Mouse (Mus musculus): ENCODE measurements around the gene Lrmda.

The Lrmda gene

DNA sequence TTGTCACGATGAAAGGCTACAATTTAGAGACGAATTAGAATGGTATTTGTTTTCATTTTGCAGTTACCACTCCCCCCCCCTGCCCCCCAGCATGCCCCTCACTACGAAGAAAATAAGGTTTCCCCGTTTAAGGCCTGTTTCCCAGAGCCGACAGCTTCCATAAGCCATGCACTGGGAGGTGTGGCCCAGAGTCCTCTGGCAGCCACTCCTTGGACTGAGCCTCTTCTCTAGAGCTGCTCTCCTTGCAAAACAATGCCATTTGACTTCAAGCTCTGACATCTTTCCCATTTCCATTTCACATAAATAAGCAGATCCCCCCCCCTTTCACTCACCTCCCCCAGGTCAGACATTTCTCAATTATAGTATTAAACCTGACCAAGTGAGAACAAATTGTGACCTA is 654.1 kb downstream of the Lrmda start:
- no peak for DNase-seq

DNA sequence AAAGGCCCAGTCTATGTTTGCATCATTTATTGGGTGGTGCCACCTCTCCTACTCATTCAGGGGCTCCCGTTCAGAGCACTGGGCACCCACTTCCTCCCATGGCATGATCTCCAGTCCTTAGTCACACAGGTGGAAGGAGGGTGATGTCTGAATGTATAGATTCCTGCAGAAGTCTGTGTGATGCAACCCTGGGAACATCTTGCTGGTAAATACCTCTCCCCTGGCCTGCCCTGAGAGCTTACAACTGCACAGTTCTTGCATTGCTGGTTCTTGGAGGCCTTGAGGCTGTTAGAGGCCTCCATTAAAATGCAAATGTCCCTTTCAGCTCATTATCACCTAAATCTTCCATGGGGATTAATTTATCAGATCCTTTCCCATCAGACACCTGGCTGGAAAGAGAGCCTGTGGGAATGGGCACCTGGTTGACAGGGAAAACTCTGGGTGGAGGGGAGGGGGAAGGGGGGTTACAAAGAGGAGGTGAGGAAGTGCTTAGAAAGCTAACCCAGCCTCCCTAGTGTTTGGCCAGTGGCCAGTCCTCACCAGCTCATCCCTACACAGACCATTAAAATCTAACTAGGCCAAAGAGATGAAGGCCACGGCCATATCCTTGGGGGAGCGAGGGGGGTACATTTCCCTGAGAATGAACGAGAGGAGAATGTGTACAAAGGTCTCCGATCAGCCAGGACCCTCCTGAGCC is 659.6 kb downstream of the Lrmda start:
- DNase-seq: no peak

DNA sequence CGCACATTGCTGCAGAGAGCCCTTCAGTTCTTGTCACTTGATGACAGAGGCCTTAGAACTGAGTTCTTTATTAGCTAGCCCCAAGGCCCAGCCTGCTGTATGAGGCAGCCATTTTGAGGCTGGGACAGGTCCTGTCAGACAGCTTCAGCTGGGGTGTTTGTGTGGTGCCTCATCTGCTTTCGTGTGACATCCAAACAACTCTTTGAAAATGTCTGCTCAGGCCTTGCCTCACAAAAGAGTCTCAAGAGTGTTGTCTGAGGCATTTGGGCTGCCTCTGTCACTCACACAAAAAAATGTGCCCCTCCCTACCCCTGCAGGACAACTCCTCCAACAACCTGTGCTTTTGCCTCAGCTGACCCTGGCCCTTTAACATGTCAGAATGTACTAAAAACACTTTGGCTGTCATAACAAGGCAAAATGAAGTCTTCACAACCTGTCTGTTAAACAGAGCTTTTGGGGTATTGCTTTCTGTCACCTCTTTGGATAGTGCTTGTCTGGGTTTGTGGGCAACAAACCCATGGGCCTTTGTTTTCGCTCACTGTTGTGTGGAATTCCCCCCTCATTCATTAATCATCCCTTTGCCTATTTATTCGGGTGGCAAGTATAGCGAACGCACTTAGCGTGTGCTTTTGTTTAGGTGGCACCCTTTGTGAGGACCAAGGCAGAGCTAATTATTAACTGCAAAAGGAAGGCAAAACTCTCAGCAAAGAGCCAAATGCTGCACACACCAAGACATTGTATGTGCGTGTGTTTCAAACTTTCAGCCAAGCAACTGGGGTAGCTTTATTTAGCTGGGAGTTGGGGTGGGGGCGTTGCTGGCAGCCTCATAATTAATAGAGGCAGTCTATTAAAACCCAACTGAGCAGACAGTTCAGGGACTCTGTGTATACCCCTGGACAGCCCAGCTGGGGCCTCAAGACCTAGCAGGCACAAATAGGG is 660.5 kb downstream of the Lrmda start:
- peak; percentile 67 for DNase-seq

DNA sequence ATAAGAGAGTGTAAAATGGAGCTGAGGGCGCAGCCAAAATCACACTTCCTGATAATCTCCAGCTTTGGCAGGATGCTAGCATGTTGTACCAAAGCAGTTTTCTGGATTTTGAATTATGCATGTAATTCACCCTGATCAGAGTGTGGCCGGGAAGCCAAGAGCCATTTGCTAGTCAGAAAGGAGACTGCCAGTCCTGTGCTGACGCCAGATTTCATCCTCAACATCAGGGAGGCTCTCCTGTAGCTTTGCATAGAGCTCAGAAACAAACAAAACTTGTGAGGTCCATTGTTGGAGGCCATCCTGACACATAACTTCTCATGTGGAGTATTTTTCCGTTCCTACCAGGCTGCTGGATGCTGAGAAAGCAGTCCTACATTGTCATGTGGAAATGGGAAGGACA is 667.4 kb downstream of the Lrmda start:
- DNase-seq: no peak

DNA sequence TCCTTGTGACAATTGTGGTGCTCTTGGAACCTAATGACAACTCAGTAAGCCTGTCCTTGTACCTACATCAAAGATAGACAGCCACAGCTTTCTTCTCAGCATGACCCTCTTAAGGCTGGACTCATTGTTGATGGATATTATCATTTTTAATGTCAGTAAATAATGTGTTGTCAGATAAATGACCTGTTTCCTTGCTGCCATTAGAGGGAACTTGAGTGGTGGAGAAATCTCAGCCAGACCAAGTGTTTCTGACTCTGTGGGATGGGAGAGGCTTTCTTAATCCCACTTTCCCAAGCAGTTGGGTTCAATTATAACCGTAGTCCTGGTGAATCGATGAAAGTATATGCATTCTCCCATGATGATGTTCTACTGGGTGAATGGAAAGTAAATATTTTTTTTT is 668.9 kb downstream of the Lrmda start:
- no peak for DNase-seq

DNA sequence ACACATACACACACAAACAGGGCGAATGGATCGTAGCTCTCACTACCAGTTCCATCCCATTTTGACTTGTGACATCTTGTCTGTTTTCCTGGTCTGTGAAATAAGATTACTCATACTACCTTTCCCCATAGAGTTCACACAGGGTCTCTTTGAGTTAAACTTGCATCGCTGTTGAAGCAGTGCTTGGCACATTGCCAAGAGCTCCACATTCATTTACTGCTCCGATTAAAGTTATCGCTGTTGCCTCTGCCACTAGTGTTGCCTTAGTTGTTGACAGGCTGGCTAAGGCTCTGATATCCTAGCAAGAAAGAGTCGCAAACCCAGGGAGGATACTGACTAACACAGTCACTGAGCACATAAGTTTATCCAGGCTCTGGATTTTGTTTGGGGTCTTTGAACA is 675.9 kb downstream of the Lrmda start:
- DNase-seq: peak; percentile 52

DNA sequence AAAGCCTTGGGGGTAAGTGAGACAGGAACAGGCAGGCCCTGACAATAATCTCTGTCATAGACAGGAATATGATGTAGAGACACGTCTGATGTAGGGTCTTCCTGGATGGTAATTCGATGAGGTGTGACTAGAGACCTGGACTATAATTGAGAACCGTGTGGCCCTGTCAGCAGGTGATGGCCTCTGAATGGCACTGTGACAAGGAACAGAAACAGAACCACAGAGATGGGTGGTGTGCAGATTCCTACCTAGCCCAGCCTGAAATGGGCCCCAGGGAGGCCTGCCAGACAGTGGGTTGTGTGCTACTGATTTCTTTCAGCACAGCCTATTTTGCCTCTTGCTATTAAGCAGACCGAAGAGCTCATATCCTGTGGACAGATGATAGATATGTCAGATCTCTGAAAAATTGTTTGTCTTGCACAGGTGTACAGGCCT is 676.4 kb downstream of the Lrmda start:
- DNase-seq: no peak

DNA sequence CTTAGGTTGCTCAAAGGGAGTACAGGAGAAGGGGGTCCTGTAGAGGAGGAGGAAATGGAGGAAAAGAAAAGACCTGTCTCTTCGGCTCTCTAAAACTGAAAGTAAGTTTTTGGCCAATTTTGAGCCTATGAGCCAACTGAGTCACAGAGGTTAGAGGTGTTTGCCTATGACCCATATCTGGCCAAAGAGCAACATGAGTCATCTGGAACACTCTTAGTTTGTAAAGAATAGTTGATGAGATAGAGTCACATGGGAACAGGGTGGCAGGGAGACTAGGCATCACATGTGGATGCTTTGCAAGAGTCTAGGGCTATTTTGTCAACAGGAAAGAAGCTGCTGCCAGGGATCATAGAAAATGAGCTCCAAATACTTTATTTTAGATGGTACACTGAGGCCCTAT is 680.7 kb downstream of the Lrmda start:
- no peak for DNase-seq

DNA sequence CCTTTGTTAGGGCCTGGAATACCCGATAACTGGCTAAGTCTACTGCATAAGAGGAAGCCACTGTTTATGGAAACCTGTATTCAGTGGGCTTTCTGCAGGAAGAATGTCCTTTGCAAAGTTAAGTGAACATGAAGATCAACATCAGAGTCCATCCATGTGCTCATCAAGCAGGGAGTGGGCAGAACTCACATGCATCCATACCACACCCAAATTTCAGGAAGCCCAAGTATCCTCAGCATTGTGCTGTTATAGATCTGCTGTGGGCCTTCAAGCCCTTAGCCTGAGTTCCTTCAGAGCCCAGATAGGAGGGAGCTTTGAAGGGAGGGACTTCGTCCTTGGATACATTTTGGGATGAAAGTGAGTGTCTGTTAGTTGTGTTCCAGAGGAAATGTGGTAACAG is 681.2 kb downstream of the Lrmda start:
- DNase-seq: no peak

DNA sequence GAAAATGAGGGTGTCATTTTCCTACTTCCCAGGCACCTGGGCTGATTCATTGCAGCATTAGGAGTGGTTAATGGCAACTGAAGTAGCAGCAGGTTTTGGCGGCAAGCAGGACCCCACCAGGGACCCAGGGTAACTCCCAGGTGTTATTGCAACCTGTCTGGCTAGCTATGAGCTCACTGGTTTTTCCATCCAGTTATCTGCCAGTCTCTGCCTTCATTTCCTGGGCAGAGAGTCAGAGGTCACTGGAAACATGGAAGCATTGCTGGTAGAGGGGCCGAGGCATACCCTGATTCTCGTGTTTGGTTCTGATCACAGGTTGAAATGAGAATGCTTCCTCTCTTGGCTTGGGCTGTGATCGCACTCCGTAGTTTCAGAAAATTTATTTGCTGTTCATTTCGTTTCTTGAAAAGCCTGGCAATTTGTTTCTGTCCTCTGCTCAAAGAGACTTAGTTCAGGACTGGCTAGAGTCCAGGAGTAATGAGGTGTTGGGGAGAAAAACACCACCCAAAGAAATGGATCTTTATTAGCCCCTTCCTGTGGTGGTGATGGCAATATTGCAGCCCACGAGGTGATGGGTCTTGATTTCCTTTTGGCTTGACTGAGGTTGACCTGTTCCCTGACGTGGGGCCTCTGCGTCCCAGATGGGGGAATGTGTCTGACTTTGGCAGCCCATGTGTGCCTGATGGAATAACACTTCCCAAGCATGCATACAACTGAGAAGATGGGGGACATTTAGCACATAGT is 688.6 kb downstream of the Lrmda start:
- peak; percentile 8 for DNase-seq

DNA sequence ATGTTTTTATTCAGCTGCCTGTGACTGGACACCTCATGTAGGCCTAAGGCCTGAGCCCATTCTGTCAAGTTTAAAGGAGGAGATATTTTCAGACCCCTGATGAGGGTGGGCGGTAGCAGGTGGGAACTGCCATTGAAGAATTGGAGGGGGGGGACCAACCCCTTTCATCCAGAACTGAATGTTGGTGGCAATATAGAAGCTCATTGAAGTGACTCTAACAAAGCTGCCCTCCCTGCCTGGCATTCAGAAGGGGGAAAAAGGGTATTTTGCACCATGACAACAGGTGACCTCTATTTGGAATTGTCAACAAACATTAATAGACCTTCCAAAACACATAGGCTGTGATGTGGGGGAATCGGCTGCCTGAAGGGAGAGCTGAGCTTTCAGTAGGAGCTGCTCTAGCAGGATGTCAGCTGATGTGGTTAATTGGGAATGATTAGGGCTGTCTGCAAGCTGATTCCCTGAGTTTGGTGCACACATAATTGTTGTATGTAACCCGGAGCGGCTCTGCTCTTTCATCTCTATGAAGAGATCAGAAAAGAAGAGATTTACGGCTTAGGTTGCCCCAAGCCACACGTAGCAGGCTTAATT is 690.7 kb downstream of the Lrmda start:
- DNase-seq: peak; percentile 57

DNA sequence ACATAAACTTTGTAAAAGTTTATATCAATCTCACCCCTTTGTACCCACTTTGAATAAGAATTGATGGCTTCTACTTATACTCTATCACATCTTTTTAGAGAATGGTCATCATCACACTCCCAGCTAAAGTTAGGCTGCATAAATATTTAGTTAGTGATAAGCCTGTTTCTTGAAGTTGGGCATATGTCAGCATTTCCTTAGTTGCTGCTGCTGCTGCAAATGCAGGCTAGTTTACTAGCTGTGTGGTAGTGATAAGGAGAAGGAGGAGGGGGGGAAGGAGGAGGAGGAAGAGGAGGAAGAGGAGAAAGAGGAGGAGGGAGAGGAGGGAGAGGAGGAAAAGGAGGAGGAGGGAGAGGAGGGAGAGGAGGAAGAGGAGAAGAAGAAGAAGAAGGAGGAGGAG is 692.9 kb downstream of the Lrmda start:
- DNase-seq: no peak

DNA sequence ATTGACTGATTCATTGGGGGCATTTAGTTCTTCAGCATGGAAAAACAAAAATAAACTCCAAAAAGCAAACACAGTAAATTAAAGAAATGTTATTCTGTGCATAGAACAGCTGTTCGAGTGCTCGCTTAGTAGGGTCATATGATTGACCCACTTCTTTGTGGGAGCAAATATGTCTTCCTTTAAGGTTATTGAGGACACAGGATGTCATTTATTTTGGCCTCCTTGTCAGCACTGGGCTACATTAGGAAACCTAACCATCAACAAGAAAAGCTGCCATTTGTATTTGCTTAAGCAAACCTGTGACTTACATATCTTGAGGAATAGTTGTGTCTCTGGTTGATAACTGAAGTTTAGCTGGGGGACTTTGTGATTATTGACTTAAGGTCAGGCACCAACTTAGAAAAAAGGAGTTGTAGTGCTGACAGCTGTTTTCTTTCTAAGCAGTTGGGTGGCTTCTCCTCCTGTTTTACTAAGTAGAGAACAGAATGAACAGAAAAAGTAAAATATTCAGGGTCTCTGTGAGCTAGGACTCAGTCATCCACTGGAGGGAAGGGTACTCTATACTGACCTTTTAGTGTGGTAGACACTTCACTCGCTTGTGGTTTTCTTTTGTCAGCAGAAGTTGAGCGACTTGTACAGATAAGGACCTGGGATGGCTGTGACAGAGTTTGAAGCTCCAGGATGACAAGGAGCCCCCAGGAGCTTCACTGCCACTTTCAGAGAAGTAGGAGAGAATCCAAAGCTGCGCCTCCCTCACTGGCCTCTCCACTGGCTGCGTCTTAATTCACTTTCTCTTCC is 696.3 kb downstream of the Lrmda start:
- no peak for DNase-seq

DNA sequence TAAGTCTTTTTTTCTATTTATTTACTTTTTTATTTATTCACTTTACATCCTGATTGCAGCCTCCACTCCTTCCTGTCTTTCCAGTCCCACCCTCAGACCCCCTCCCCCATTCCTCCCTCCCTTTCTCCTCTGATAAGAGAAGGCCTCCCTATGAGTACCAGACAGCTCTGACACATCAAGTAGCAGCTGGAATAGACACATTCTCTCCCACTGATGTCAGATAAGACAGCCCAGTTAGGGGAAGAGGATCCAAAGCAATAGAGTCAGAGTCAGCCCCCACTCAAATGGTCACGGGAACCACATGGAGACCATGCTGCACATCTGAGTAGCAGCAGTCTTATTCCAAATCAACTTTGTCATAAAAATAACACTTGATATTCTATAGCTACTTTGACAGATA is 700.5 kb downstream of the Lrmda start:
- no peak for DNase-seq

DNA sequence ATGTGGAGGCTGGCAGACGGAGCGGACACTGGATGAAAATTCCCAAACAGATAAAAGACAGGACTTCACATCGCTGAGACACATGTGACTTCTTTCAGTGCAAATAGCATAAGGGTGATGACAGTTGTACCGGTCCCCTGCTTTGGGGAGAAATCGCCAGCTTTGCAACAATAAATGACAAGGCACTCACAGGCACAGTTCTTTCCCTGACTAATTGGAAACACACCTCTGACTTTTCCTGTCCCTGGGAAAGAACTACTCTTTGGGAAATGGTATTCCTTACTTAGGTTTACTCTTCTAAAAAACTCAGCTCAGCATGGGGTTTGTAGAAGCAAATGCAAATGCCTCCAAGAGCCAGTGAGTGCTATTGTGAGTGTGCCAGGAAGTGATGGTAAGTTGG is 702.3 kb downstream of the Lrmda start:
- peak; percentile 48 for DNase-seq

DNA sequence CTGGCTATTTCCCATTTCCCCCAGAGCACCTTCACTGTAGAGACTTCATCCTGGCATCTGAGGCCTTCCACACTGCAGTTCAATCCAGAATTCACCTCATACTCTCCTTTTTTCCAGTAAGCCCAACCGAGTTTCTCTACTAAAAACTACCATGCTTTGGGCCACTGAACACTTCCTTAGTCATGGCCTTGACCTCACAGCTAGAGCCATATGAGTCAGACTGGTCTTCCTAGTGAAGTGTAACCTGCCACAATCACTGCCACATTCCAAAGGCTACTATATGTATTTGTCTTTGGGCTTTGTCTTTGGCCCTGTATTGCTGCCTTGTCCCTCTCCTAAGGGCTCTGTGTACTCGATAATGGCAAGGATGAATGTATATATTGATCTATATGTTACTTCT is 708.0 kb downstream of the Lrmda start:
- no peak for DNase-seq

DNA sequence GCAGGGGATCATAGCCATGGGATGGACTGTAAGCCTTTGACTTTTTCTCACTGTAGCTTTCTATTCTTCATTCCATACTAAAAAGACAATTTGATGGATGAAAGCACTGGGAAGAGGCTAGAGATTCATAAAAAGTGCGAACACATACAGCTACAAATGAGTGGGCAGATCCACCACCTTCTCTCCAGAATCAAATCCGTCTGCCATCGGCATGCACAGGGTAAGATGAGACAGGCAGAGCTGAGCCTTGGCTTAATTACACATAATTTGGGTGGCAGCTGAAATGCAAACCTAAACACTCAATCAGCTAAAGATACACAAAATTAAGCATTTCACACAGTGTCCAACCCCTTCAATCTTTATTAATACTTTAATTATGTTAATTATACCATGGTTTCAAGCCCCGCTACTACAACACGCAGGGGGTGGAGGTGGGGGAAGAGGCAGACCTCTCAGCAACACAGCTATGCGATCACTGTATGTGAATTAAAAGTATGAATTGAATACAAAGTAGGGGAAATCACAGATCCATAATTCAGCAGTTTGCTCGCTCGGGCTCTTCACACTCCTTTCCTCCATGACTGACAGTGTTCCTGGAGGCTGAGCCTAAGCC is 709.2 kb downstream of the Lrmda start:
- no peak for DNase-seq

DNA sequence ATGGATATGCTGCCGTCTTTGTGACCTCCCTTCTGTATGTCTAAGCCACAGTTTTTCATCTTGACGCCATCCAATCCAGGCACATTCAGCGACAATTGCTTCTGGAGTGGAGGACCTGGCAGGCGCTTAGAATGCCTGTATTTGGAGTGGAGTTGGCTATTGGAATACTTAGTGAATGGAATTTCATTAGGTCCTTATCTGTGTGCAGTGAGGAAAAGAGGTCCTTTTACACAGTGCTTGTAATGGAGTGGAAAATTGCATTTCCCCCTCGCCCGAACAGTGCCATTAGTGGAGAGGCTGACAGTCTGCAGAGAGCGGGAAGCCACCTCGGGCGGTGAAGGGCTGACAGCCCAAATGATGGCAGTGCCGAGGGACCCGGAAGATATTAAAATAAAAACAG is 719.1 kb downstream of the Lrmda start:
- peak; percentile 16 for DNase-seq

DNA sequence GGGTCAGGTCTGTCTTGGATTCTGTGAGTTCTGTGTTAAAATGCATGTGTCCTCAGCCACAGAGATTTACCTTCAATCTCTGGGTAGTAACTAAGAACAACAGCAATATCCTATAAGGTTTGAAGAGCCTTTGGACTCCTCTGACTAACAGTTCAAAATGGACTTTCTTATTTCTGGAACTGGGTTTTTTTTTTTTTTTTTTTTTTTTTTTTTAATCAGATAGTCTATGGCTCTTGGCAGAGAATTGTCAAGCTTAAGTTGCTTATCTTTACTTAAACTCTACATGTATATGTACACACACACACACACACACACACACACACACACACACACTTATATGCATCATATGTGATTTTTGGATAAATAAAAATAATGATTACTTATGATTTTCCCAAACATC is 723.0 kb downstream of the Lrmda start:
- no peak for DNase-seq

DNA sequence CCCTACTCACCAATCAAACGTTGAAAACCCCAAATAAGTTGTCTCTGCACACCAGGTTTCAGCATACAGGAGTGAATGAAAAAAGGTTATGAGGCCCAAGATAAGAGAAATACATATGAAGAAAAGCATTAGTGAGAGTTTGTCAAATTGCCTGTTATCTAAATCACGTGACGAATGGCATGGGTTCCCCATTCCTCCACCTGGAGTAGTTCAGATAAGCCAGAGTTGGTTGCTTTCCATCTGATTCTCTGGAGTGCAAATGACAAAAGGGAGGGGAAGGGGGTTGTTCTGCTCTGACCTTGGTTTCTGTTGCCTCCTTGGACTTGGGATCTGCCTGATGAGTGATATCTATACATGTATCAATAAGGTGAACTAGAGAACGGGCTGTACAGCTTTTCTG is 723.8 kb downstream of the Lrmda start:
- DNase-seq: no peak

DNA sequence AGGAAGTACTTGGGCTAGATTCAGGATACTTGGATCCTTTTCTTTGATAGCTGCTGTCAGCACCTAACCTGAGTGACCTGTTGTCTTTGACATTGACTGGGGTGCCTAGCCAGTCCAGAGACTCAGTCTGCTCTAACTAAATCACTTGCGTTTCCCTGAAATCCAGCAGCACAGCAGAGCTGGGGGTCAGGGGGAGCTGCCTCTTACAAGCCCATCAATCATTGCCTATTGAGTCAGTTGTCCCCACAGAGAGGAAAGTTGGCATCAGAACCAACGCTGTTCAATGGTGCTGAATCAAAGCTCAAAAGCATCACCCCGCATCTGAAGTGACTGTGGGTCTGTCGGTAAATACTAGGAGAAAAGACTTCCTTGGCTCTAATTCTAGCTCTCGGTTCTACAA is 725.2 kb downstream of the Lrmda start:
- peak; percentile 26 for DNase-seq
